Mouse (Mus musculus) midbrain, embryonic 11.5 days (tissue): ENCODE data around the gene Gm17093. TPM values are rescaled to one million over a fixed set of nuclear protein-coding genes. Genes with fewer than 3 reads are reported as not detected.
"Not testable (repeated sequence)": the region's sequence is repeated elsewhere in the genome, so short reads cannot be mapped to it uniquely, and the experiment has no call there.

Source experiments
- ATAC-seq: fragments of 200-750 bp; cut with Nextera tagmentation; 2 replicates; pipeline ENCODE4 v1.8.0; 2017; ENCODE audit warnings: moderate TSS enrichment, moderate library complexity; ENCODE audit not compliant: low FRiP score
- DNase-seq: peaks from one replicate; pipeline ENCODE4 v3.0.0; 2015; ENCODE audit warnings: low spot score; ENCODE audit errors: missing footprints
- H3K27ac ChIP-seq: fragments of 300-500 bp; sonication (generic); 2 replicates; pipeline ENCODE4 v1.5.1; 2014; ENCODE audit warnings: low read depth, low read length
- H3K27me3 ChIP-seq: fragments of 300-500 bp; sonication (generic); 2 replicates; pipeline ENCODE4 v1.6.1; 2014; ENCODE audit warnings: mild to moderate bottlenecking, low read length, moderate library complexity, mixed read lengths; ENCODE audit not compliant: control insufficient read depth, insufficient read depth
- H3K36me3 ChIP-seq: fragments of 300-500 bp; sonication (generic); 2 replicates; pipeline ENCODE4 v1.6.1; 2014; ENCODE audit warnings: mild to moderate bottlenecking, low read length, moderate library complexity, mixed read lengths; ENCODE audit not compliant: control insufficient read depth, insufficient read depth
- H3K4me1 ChIP-seq: fragments of 300-500 bp; sonication (generic); 2 replicates; pipeline ENCODE4 v1.6.1; 2014; ENCODE audit warnings: low read length; ENCODE audit not compliant: control insufficient read depth, insufficient read depth
- H3K4me2 ChIP-seq: fragments of 300-500 bp; sonication (generic); 2 replicates; pipeline ENCODE4 v1.6.1; 2014; ENCODE audit warnings: mild to moderate bottlenecking, moderate library complexity
- H3K4me3 ChIP-seq: fragments of 300-500 bp; sonication (generic); 2 replicates; pipeline ENCODE4 v1.5.1; 2014; ENCODE audit warnings: low read depth, low read length
- H3K9ac ChIP-seq: fragments of 300-500 bp; sonication (generic); 2 replicates; pipeline ENCODE4 v1.6.1; 2014; ENCODE audit warnings: low read length
- H3K9me3 ChIP-seq: fragments of 300-500 bp; sonication (generic); 2 replicates; pipeline ENCODE4 v1.6.1; 2016; ENCODE audit warnings: low read length; ENCODE audit not compliant: control insufficient read depth
- WGBS: fragments of 180-500 bp; shearing (Covaris S2); extraction: QIAGEN DNeasy Blood & Tissue Kit; methylation state at CpG from one replicate; pipeline ENCODE4 v1.1.7; 2014; 5-methylcytosine and 5-hydroxymethylcytosine counted together
- polyA plus RNA-seq: library from polyadenylated mRNA; unstranded; fragments of >200 nt; fragmentation: Nextera tagmentation; extraction: Ambion mirVana; gene quantifications from 2 replicates; pipeline ENCODE4 v1.2.1, GENCODE M21; 2014

Gm17093 gene
- polyA plus RNA-seq, result not detected in 2 replicates

GRCm38 (mm10) chr14:44517976-44518375 lies at the start of gene Gm17093:
TSS of gene Gm17093 (plus strand) at chr14:44518276.
- not testable (repeated sequence) for ATAC-seq

GRCm38 (mm10) chr14:44492163-44492562 lies 25.9 kb upstream of the Gm17093 start, which contains the start of gene BC061237:
TSS of gene BC061237 (plus strand) at chr14:44492463.
- not testable (repeated sequence) for H3K27ac ChIP-seq, DNase-seq, H3K4me3 ChIP-seq, H3K4me1 ChIP-seq, ATAC-seq, H3K36me3 ChIP-seq, H3K9me3 ChIP-seq, H3K27me3 ChIP-seq, H3K9ac ChIP-seq, H3K4me2 ChIP-seq
- 100% methylated on average over 1 of the region's 1 CpGs for WGBS

More at GRCm38 (mm10) chr14:44517976-44518375, at the start of gene Gm17093:
- H3K4me3 ChIP-seq, H3K9me3 ChIP-seq, DNase-seq, H3K27me3 ChIP-seq, H3K9ac ChIP-seq, H3K4me1 ChIP-seq, H3K36me3 ChIP-seq, H3K4me2 ChIP-seq, H3K27ac ChIP-seq: not testable (repeated sequence)
- WGBS, result 88% methylated on average over 5 of the region's 5 CpGs

GRCm38 (mm10) chr14:44547961-44548360 lies 29.9 kb downstream of the Gm17093 start:
- not testable (repeated sequence) for H3K27me3 ChIP-seq, H3K4me1 ChIP-seq, DNase-seq, H3K36me3 ChIP-seq, H3K9ac ChIP-seq, ATAC-seq, H3K4me3 ChIP-seq, H3K4me2 ChIP-seq, H3K9me3 ChIP-seq, H3K27ac ChIP-seq
- WGBS, result 71% methylated on average over 3 of the region's 5 CpGs

Other genes with a start within 250 kb of the Gm17093 start
- not detected in 2 replicates for gene Gm8220, start 232.7 kb upstream of the Gm17093 start, polyA plus RNA-seq
- not detected in 2 replicates for gene Gm5930, start 179.7 kb upstream of the Gm17093 start, polyA plus RNA-seq
- gene Gm8229, start 152.9 kb upstream of the Gm17093 start, polyA plus RNA-seq, result not detected in 2 replicates
- not detected in 2 replicates for gene Gm3371, start 107.6 kb upstream of the Gm17093 start, polyA plus RNA-seq
- gene Gm8232, start 84.6 kb upstream of the Gm17093 start, polyA plus RNA-seq, result not detected in 2 replicates
- not detected in 2 replicates for gene BC061237, start 25.8 kb upstream of the Gm17093 start, polyA plus RNA-seq
- not detected in 2 replicates for gene Gm8247, start 64.9 kb downstream of the Gm17093 start, polyA plus RNA-seq
- not detected in 2 replicates for gene Gm5624, start 109.7 kb downstream of the Gm17093 start, polyA plus RNA-seq
- not detected in 2 replicates for gene Gm8257, start 188.2 kb downstream of the Gm17093 start, polyA plus RNA-seq
- gene Gm8267, start 232.1 kb downstream of the Gm17093 start, polyA plus RNA-seq, result not detected in 2 replicates